23 mouse cellular contexts compared by ENCODE assay signal in genomic region chr8:80600600-80601170, GRCm38 (mm10). TPM values are rescaled to one million over a fixed set of nuclear protein-coding genes. Genes with fewer than 3 reads are reported as not detected.
DNase-seq lines count a peak whose midpoint lies in the region; ATAC-seq lines count a peak whose summit lies in the region.
"Had no signal": no experiment of that assay in that cellular context is flagged by ENCODE, and none has a peak within 500 bp of the region (broad histone marks: within the 10 kb centered on the region; RNA-seq: fewer than 3 reads in every experiment).

No protein-coding gene starts in this region.

- H3K27me3 ChIP-seq in hindbrain, embryonic 15.5 days, result no peaks in the 10 kb centered on the region
- H3K27me3 ChIP-seq in hindbrain, embryonic 11.5 days (ENCODE audit: control insufficient read depth, insufficient read depth, low read length), result no peaks in the 10 kb centered on the region
- H3K27me3 ChIP-seq in midbrain, embryonic 13.5 days, result no peaks in the 10 kb centered on the region
- no peaks in the 10 kb centered on the region for H3K27me3 ChIP-seq in midbrain, embryonic 10.5 days (ENCODE audit: low read depth, poor library complexity, severe bottlenecking)
- H3K27me3 ChIP-seq in neural tube, embryonic 15.5 days (replicated peaks), result no peaks in the 10 kb centered on the region
- H3K27me3 ChIP-seq: CH12.LX; embryonic facial prominence, embryonic 12.5 days; forebrain, embryonic 13.5 days; heart, embryonic 13.5 days; limb, embryonic 12.5 days; liver, embryonic 12.5 days; stomach, embryonic 15.5 days had no signal

- H3K36me3 ChIP-seq in hindbrain, embryonic 15.5 days, result no peaks in the 10 kb centered on the region
- H3K36me3 ChIP-seq in hindbrain, embryonic 11.5 days (ENCODE audit: control insufficient read depth, insufficient read depth, low read length), result no peaks in the 10 kb centered on the region
- H3K36me3 ChIP-seq in midbrain, embryonic 13.5 days, result no peaks in the 10 kb centered on the region
- no peaks in the 10 kb centered on the region for H3K36me3 ChIP-seq in midbrain, embryonic 10.5 days
- H3K36me3 ChIP-seq in neural tube, embryonic 15.5 days, result no peaks in the 10 kb centered on the region
- H3K36me3 ChIP-seq: embryonic facial prominence, embryonic 12.5 days; heart, embryonic 13.5 days; limb, embryonic 12.5 days; liver, embryonic 12.5 days; stomach, embryonic 15.5 days had no signal

- intact Hi-C loops in gastrocnemius, postnatal 14 days (cut with DNase I; ENCODE audit: low total_unique reads), result no loop called here

- peak; percentile 51; the same call in 1 of the 2 replicates for ATAC-seq in hindbrain, embryonic 15.5 days (ENCODE audit: low FRiP score, low read depth)
- ATAC-seq in hindbrain, embryonic 11.5 days (ENCODE audit: low FRiP score), result no peak
- peak; percentile 63 for ATAC-seq in midbrain, embryonic 13.5 days
- peak; percentile 59; the same call in 1 of the 2 replicates for ATAC-seq in neural tube, embryonic 15.5 days (ENCODE audit: low FRiP score)
- ATAC-seq: forebrain, embryonic 13.5 days; liver, embryonic 12.5 days had no signal

- H3K9ac ChIP-seq in hindbrain, embryonic 15.5 days, result no peak overlapping the region
- no peak overlapping the region for H3K9ac ChIP-seq in hindbrain, embryonic 11.5 days (ENCODE audit: low read depth, low read length)
- H3K9ac ChIP-seq in midbrain, embryonic 13.5 days (replicated peaks), result no peak overlapping the region
- no peak overlapping the region for H3K9ac ChIP-seq in neural tube, embryonic 15.5 days (replicated peaks)
- H3K9ac ChIP-seq: embryonic facial prominence, embryonic 12.5 days; forebrain, embryonic 13.5 days; heart, embryonic 13.5 days; limb, embryonic 12.5 days; liver, embryonic 12.5 days; stomach, embryonic 15.5 days had no signal

- H3K4me1 ChIP-seq in hindbrain, embryonic 15.5 days (replicated peaks), result no peaks in the 10 kb centered on the region
- no peaks in the 10 kb centered on the region for H3K4me1 ChIP-seq in hindbrain, embryonic 11.5 days (replicated peaks; ENCODE audit: control insufficient read depth, insufficient read depth, low read length)
- peaks cover 5% of the 10 kb centered on the region; the same call in 1 of the 2 replicates for H3K4me1 ChIP-seq in midbrain, embryonic 13.5 days (replicated peaks)
- no peaks in the 10 kb centered on the region for H3K4me1 ChIP-seq in midbrain, embryonic 10.5 days
- peaks cover 3% of the 10 kb centered on the region for H3K4me1 ChIP-seq in neural tube, embryonic 15.5 days
- H3K4me1 ChIP-seq: embryonic facial prominence, embryonic 12.5 days; forebrain, embryonic 13.5 days; heart, embryonic 13.5 days; limb, embryonic 12.5 days; stomach, embryonic 15.5 days had no signal

- no peak overlapping the region for H3K27ac ChIP-seq in hindbrain, embryonic 15.5 days (replicated peaks)
- H3K27ac ChIP-seq in hindbrain, embryonic 11.5 days (ENCODE audit: low read depth, low read length), result no peak overlapping the region
- H3K27ac ChIP-seq in midbrain, embryonic 13.5 days, result no peak overlapping the region
- no peak overlapping the region for H3K27ac ChIP-seq in midbrain, embryonic 10.5 days (replicated peaks)
- H3K27ac ChIP-seq in neural tube, embryonic 15.5 days (replicated peaks), result no peak overlapping the region
- H3K27ac ChIP-seq: embryonic facial prominence, embryonic 12.5 days; forebrain, embryonic 13.5 days; heart, embryonic 13.5 days; limb, embryonic 12.5 days; liver, embryonic 12.5 days; stomach, embryonic 15.5 days had no signal

- WGBS in hindbrain, embryonic 15.5 days, result 63% methylated on average over 6 of the region's 6 CpGs
- WGBS in hindbrain, embryonic 11.5 days, result 73% methylated on average over 6 of the region's 6 CpGs
- 68% methylated on average over 6 of the region's 6 CpGs for whole genome bisulfite sequencing in midbrain, embryonic 13.5 days
- WGBS in midbrain, embryonic 10.5 days, result 82% methylated on average over 6 of the region's 6 CpGs
- 70% methylated on average over 6 of the region's 6 CpGs for WGBS in neural tube, embryonic 15.5 days

- H3K4me2 ChIP-seq in hindbrain, embryonic 15.5 days, result no peak overlapping the region
- no peak overlapping the region for H3K4me2 ChIP-seq in hindbrain, embryonic 11.5 days (replicated peaks; ENCODE audit: low read depth, low read length)
- H3K4me2 ChIP-seq in midbrain, embryonic 13.5 days (replicated peaks), result no peak overlapping the region
- no peak overlapping the region for H3K4me2 ChIP-seq in neural tube, embryonic 15.5 days
- H3K4me2 ChIP-seq: embryonic facial prominence, embryonic 12.5 days; forebrain, embryonic 13.5 days; heart, embryonic 13.5 days; limb, embryonic 12.5 days; liver, embryonic 12.5 days; stomach, embryonic 15.5 days had no signal

- H3K4me3 ChIP-seq in hindbrain, embryonic 15.5 days, result no peak overlapping the region
- H3K4me3 ChIP-seq in hindbrain, embryonic 11.5 days (ENCODE audit: low read depth, low read length), result no peak overlapping the region
- no peak overlapping the region for H3K4me3 ChIP-seq in midbrain, embryonic 13.5 days (replicated peaks)
- no peak overlapping the region for H3K4me3 ChIP-seq in midbrain, embryonic 10.5 days
- no peak overlapping the region for H3K4me3 ChIP-seq in neural tube, embryonic 15.5 days (replicated peaks)
- H3K4me3 ChIP-seq: embryonic facial prominence, embryonic 12.5 days; erythroblast, embryonic 14.5 days; forebrain, embryonic 13.5 days; heart, embryonic 13.5 days; limb, embryonic 12.5 days; liver, embryonic 12.5 days; megakaryocyte, embryonic 14.5 days; stomach, embryonic 15.5 days had no signal

- no peaks in the 10 kb centered on the region for H3K9me3 ChIP-seq in hindbrain, embryonic 15.5 days
- no peaks in the 10 kb centered on the region for H3K9me3 ChIP-seq in hindbrain, embryonic 11.5 days (ENCODE audit: control insufficient read depth, low read length)
- H3K9me3 ChIP-seq in midbrain, embryonic 13.5 days, result no peaks in the 10 kb centered on the region
- no peaks in the 10 kb centered on the region for H3K9me3 ChIP-seq in midbrain, embryonic 10.5 days (replicated peaks)
- no peaks in the 10 kb centered on the region for H3K9me3 ChIP-seq in neural tube, embryonic 15.5 days (replicated peaks)
- H3K9me3 ChIP-seq: embryonic facial prominence, embryonic 12.5 days; forebrain, embryonic 13.5 days; heart, embryonic 13.5 days; limb, embryonic 12.5 days; liver, embryonic 12.5 days; megakaryocyte, embryonic 14.5 days; stomach, embryonic 15.5 days had no signal

- DNase-seq in gastrocnemius, adult 18-20 months (ENCODE audit: low spot score), result peak; percentile 1
- no peak for DNase-seq in gastrocnemius, postnatal 14 days
- DNase-seq in hindbrain, embryonic 11.5 days (ENCODE audit: low spot score), result no peak
- DNase-seq in midbrain, embryonic 10.5 days (ENCODE audit: low spot score), result no peak
- DNase-seq: cerebellum, adult 9-10 months; gastrocnemius, postnatal 10 days; kidney, adult 11 months; lung, adult 2 months; right cerebral cortex, postnatal 25 days had no signal

RNA-seq across cellular contexts. Expression of gene Frem3, which starts 10.2 kb away (rescaled TPM):
- not detected for total RNA-seq in gastrocnemius, adult 18-20 months (2021)
- total RNA-seq in gastrocnemius, postnatal 14 days (2021), result not detected
- polyA plus RNA-seq in hindbrain, embryonic 15.5 days (2015; fragmentation: Nextera tagmentation; extraction: Ambion mirVana), result 0.16 and 0.21 TPM in 2 replicates
- polyA plus RNA-seq in hindbrain, embryonic 11.5 days (2014; fragmentation: Nextera tagmentation; extraction: Ambion mirVana), result 0.03 TPM in 1 of 2 replicates, not detected in the other
- polyA plus RNA-seq in midbrain, embryonic 13.5 days (2015; fragmentation: Nextera tagmentation; extraction: Ambion mirVana), result 0.03 TPM in 2 replicates
- not detected in 2 replicates for polyA plus RNA-seq in midbrain, embryonic 10.5 days (2016; fragmentation: Nextera tagmentation; extraction: Ambion mirVana)
- polyA plus RNA-seq in neural tube, embryonic 15.5 days (2015; fragmentation: Nextera tagmentation; extraction: Ambion mirVana), result 0.37 and 0.47 TPM in 2 replicates
- total RNA-seq: CH12.LX; gastrocnemius, postnatal 10 days; neutrophil, adult 5-6 weeks had no signal
- polyA plus RNA-seq: embryonic facial prominence, embryonic 12.5 days; erythroblast, embryonic 14.5 days; forebrain, embryonic 13.5 days; limb, embryonic 12.5 days; lung, adult 2 months; thymus, postnatal 0 days had no signal
